Mouse (Mus musculus) lung, postnatal 0 days (tissue): ENCODE data around the gene Efnb3. TPM values are rescaled to one million over a fixed set of nuclear protein-coding genes. Genes with fewer than 3 reads are reported as not detected.

Source experiments
- ATAC-seq: fragments of 200-750 bp; cut with Nextera tagmentation; 2 replicates; pipeline ENCODE4 v1.8.0; 2017; ENCODE audit warnings: moderate library complexity
- DNase-seq: peaks from one replicate; pipeline ENCODE4 v3.0.0-alpha.2; 2016; ENCODE audit warnings: low spot score
- H3K27ac ChIP-seq: fragments of 300-500 bp; sonication (generic); 2 replicates; pipeline ENCODE4 v1.5.1; 2014; ENCODE audit warnings: antibody characterized with exemption, mild to moderate bottlenecking, low read length, mixed read lengths
- H3K27me3 ChIP-seq: fragments of 300-500 bp; sonication (generic); replicated peaks from 2 replicates; pipeline ENCODE4 v1.6.1; 2014; ENCODE audit warnings: low read length, mixed read lengths; ENCODE audit not compliant: insufficient read depth
- H3K36me3 ChIP-seq: fragments of 300-500 bp; sonication (generic); 2 replicates; pipeline ENCODE4 v1.6.1; 2014; ENCODE audit warnings: low read length, mixed read lengths; ENCODE audit not compliant: insufficient read depth
- H3K4me1 ChIP-seq: fragments of 300-500 bp; sonication (generic); 2 replicates; pipeline ENCODE4 v1.6.1; 2014; ENCODE audit warnings: antibody characterized with exemption, low read depth, low read length, mixed read lengths; ENCODE audit not compliant: insufficient read depth
- H3K4me2 ChIP-seq: fragments of 300-500 bp; sonication (generic); replicated peaks from 2 replicates; pipeline ENCODE4 v1.6.1; 2014; ENCODE audit warnings: low read depth, mild to moderate bottlenecking, low read length, moderate library complexity, mixed read lengths
- H3K4me3 ChIP-seq: fragments of 300-500 bp; sonication (generic); 2 replicates; pipeline ENCODE4 v1.5.1; 2014; ENCODE audit warnings: low read depth, low read length
- H3K9ac ChIP-seq: fragments of 300-500 bp; sonication (generic); replicated peaks from 2 replicates; pipeline ENCODE4 v1.6.1; 2014; ENCODE audit warnings: low read depth, mild to moderate bottlenecking
- H3K9me3 ChIP-seq: fragments of 300-500 bp; sonication (generic); 2 replicates; pipeline ENCODE4 v1.6.1; 2016; ENCODE audit warnings: low read length, mixed read lengths
- CTCF ChIP-seq: IDR thresholded peaks from 2 replicates; pipeline ENCODE4 v1.5.1; 2016; ENCODE audit warnings: antibody characterized with exemption, mild to moderate bottlenecking
- EP300 ChIP-seq: IDR thresholded peaks from 2 replicates; pipeline ENCODE4 v1.6.1; 2016; ENCODE audit warnings: antibody characterized with exemption, mild to moderate bottlenecking, control low read depth
- WGBS: fragments of 180-500 bp; shearing (Covaris S2); extraction: QIAGEN DNeasy Blood & Tissue Kit; methylation state at CpG from one replicate; pipeline ENCODE4 v1.1.7; 2014; 5-methylcytosine and 5-hydroxymethylcytosine counted together
- polyA plus RNA-seq: library from polyadenylated mRNA; unstranded; fragments of >200 nt; fragmentation: Nextera tagmentation; extraction: Ambion mirVana; gene quantifications from 2 replicates; pipeline ENCODE4 v1.2.1, GENCODE M21; 2015

Efnb3 gene
- polyA plus RNA-seq, result 0.80 and 1.0 TPM in 2 replicates

DNA sequence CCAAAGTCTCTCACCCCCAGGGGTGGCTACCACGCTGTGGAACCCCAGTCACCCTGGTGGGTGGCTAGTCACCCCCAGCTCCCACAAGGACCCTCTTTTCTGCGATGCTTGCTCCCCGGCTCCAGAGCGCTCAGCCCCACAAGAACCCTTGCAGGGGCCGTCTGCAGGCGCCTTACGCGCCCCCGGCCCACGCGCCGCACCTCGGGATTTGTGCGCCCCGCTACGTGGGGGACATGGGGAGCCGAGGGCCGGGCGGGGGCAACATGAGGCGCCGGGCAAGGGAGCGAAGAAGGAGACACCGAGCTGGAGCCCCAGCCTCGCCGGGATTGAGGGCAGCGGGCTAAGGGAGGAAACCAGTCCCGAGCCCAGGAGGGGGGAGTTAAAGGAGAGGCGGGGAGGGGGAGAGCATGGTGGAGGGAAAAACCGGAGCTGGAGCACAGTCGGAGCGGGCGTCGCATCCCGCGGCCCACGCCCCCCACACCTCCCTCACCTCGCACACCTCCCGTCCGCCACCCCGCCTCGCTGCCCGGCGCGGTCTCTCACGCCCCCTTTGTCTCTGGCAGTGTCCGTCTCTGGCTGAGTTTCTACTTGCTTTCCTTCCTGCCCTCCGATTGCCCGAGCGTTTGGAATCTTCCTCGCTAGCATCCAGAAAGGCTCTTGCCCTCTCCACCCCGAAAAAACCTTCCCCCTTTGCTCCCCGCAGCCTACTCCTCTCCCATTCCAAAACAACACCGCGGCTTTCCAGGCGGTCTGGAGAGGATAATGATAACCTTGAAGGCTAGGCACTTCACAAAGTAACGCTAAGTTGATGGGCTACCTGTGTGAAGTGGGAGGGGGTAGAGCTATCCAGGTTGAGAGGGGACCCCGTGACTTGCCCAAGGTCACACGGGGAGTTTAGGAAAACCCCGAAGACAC lies at the start of gene Efnb3:
Gene Efnb3 (minus strand): TSS at position 355 of the 915 bp plus-strand sequence.
- ATAC-seq, result peak; percentile 51

DNA sequence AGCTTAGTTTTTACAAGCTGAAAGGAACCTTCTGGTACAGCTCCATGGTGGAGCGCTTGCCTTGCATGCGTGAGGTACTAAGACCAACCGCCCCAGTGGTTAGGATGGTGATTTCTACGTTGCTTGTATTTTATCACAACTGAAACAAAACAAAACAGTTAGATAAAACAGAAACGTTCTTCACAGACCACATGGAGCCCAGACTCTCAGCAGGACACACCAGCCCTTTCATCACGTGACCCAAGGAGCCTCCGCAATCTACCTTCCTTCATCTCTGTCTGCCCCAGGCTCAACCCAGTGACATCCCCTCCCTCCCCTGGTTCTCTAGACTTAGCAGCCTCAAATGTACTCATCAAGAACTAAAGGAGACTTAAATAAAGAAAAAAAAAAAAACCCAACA lies 49.4 kb upstream of the Efnb3 start:
- TF ChIP-seq EP300 (no peak), CTCF (no peak)
- 59% methylated on average over 7 of the region's 7 CpGs for WGBS

More for the DNA sequence above, at the start of gene Efnb3:
- Histone ChIP-seq H3K4me3 (peak within 1 kb of the TSS; percentile 42), H3K4me2 (peak within 1 kb of the TSS; percentile 91), H3K9ac (peak within 1 kb of the TSS; percentile 46; the same call in 1 of the 2 replicates), H3K27me3 (no peaks in the 10 kb centered on the region), H3K27ac (no peak within 1 kb of the TSS), H3K4me1 (no peaks in the 10 kb centered on the region), H3K9me3 (no peaks in the 10 kb centered on the region), H3K36me3 (no peaks in the 10 kb centered on the region)
- no peak for TF ChIP-seq EP300
- TF ChIP-seq CTCF, result no peak
- DNase-seq, result peak; percentile 43
- 2% methylated on average over 58 of the region's 59 CpGs for WGBS

DNA sequence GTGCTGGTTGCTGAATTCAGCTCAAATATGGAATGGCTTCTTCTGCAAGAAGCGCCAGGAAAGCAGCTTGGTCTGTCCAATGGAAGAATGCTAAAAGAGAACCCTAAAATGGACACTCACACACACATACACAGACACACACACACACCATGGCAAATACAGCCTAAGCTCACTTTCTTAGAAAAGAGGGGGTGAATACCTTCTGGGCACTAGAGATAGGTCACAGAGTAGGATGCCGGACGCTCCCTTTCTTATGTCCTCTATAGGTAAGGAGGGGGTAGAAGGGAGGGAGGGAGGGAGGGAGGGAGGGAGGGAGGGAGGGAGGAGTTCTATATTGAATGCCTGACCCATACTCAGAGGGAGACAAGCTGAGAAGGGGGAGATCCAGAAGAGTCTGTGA lies 48.5 kb upstream of the Efnb3 start:
- H3K36me3 ChIP-seq, result no peaks in the 10 kb centered on the region
- ATAC-seq (no peak), DNase-seq (no peak)
- H3K9me3 ChIP-seq, result no peaks in the 10 kb centered on the region
- 0 out of 2 replicates have a peak, but pooled peaks cover 4% of the 10 kb centered on the region for H3K27me3 ChIP-seq
- H3K9ac ChIP-seq, result no peak overlapping the region
- TF ChIP-seq EP300, result no peak
- no peak for TF ChIP-seq CTCF
- 75% methylated on average over 3 of the region's 3 CpGs for WGBS
- H3K4me2 ChIP-seq, result no peak overlapping the region
- no peak overlapping the region for H3K4me3 ChIP-seq
- no peak overlapping the region for H3K27ac ChIP-seq
- H3K4me1 ChIP-seq, result peaks cover 14% of the 10 kb centered on the region; the same call in 1 of the 2 replicates

More for the DNA sequence above, 49.4 kb upstream of the Efnb3 start:
- H3K9ac ChIP-seq, result no peak overlapping the region
- no peak overlapping the region for H3K4me3 ChIP-seq
- H3K27me3 ChIP-seq, result 0 out of 2 replicates have a peak, but pooled peaks cover 4% of the 10 kb centered on the region
- H3K4me1 ChIP-seq, result peaks cover 17% of the 10 kb centered on the region; the same call in 1 of the 2 replicates
- DNase-seq (no peak), ATAC-seq (no peak)
- H3K36me3 ChIP-seq, result no peaks in the 10 kb centered on the region
- no peak overlapping the region for H3K27ac ChIP-seq
- H3K9me3 ChIP-seq, result no peaks in the 10 kb centered on the region
- no peak overlapping the region for H3K4me2 ChIP-seq

DNA sequence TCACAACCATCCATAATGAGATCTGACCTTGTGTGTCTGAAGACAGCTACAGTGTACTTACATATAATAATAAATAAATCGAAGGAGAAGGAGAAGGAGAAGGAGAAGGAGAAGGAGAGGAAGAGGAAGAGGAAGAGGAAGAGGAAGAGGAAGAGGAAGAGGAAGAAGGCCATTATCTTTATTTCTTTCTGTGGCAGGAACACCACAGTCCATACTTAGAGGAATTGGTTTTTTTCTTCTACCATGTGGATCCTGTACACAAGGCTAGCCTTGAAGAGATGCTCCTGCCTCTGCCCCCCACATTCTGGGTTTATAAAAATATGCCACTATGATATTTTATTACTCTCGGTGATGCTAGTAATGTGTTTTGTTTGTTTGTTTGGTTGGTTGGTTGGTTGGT lies 46.8 kb upstream of the Efnb3 start:
- ATAC-seq, result no peak

DNA sequence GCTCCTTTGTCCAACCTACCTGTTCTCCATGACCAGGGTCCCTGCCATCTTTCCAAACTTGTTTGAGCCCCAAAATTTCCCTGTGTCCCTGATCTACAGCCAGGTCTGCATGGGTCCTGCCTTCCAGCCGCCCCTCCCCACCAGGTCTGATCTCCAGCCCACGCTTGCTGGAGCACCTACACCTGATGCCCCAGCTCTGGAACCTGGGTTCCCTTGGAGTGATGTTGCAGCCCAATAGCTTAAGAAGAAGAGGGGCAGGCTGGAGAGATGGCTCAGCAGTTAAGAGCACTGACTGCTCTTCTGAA lies 46.4 kb upstream of the Efnb3 start:
- TF ChIP-seq CTCF (no peak), EP300 (no peak)
- peaks cover 13% of the 10 kb centered on the region; the same call in 1 of the 2 replicates for H3K4me1 ChIP-seq
- ATAC-seq (no peak), DNase-seq (no peak)
- H3K9me3 ChIP-seq, result no peaks in the 10 kb centered on the region
- H3K4me2 ChIP-seq, result peak overlapping the region; percentile 96
- WGBS, result 66% methylated on average over 2 of the region's 2 CpGs
- H3K4me3 ChIP-seq, result peak overlapping the region; percentile 53; the same call in 1 of the 2 replicates
- H3K27ac ChIP-seq, result no peak overlapping the region
- no peak overlapping the region for H3K9ac ChIP-seq
- 0 out of 2 replicates have a peak, but pooled peaks cover 4% of the 10 kb centered on the region for H3K27me3 ChIP-seq
- H3K36me3 ChIP-seq, result no peaks in the 10 kb centered on the region

More for the DNA sequence above, 46.8 kb upstream of the Efnb3 start:
- H3K4me3 ChIP-seq, result no peak overlapping the region
- H3K36me3 ChIP-seq, result no peaks in the 10 kb centered on the region
- 73% methylated on average over 2 of the region's 2 CpGs for WGBS
- H3K4me1 ChIP-seq, result peaks cover 13% of the 10 kb centered on the region; the same call in 1 of the 2 replicates
- H3K27me3 ChIP-seq, result 0 out of 2 replicates have a peak, but pooled peaks cover 4% of the 10 kb centered on the region
- TF ChIP-seq CTCF (no peak), EP300 (no peak)
- no peak overlapping the region for H3K9ac ChIP-seq
- no peaks in the 10 kb centered on the region for H3K9me3 ChIP-seq
- no peak overlapping the region for H3K27ac ChIP-seq
- DNase-seq, result no peak
- H3K4me2 ChIP-seq, result no peak overlapping the region

DNA sequence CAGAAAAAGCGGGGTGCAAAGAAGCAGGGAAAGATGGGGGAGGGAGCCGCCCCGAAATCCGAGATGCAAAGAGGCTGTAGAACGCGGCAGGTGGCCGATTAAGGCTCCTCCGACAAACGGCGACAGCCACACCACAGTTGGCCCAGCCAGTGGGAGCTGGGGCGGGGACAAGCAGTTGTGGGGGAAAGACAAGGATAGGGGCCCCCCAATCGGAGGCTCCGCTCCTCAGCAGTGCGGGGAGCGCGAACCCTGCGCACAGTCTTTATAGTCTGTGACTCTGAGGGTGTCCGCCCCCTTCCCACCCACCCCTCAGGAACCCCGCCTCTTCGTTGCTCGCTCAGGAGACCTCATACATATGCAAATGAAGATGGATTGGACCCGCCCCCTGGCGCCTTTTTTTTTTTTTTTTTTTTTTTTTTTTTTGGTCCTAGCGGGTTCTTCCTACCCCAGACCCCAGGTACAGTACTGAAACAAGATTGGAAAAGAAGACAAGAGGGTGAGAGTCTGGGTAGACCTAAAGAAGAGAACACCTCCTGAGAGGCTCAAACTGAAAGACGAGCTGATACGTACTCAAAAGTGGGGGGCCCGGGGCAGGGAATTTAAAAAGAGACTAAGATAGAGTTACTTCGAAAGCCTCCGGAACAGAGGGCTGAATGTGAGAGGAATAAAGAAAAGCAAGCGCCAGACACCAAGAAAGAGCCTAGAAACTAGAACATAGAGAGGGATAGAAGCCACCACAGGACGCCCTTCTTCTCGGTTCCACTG lies 45.9 kb upstream of the Efnb3 start, which contains the start of gene Atp1b2:
Gene Atp1b2 (minus strand): TSS at position 217 of the 765 bp plus-strand sequence.
- Histone ChIP-seq H3K4me1 (peaks cover 13% of the 10 kb centered on the region; the same call in 1 of the 2 replicates), H3K9me3 (no peaks in the 10 kb centered on the region), H3K36me3 (no peaks in the 10 kb centered on the region), H3K4me2 (peak within 1 kb of the TSS; percentile 96), H3K27ac (peak within 1 kb of the TSS; percentile 16; the same call in 1 of the 2 replicates), H3K4me3 (peak within 1 kb of the TSS; percentile 53), H3K9ac (peak within 1 kb of the TSS; percentile 30; the same call in 1 of the 2 replicates), H3K27me3 (0 out of 2 replicates have a peak, but pooled peaks cover 4% of the 10 kb centered on the region)
- WGBS, result 4% methylated on average over 31 of the region's 32 CpGs
- DNase-seq (peak; percentile 88), ATAC-seq (peak; percentile 93)
- TF ChIP-seq CTCF (no peak), EP300 (no peak)
